Mouse (Mus musculus): ENCODE results near the gene Agap3. TPM values are rescaled to one million over a fixed set of nuclear protein-coding genes. Genes with fewer than 3 reads are reported as not detected.

Gene Agap3
- polyA plus RNA-seq, 1 experiment from 2014 or later: 21.0 TPM

DNA sequence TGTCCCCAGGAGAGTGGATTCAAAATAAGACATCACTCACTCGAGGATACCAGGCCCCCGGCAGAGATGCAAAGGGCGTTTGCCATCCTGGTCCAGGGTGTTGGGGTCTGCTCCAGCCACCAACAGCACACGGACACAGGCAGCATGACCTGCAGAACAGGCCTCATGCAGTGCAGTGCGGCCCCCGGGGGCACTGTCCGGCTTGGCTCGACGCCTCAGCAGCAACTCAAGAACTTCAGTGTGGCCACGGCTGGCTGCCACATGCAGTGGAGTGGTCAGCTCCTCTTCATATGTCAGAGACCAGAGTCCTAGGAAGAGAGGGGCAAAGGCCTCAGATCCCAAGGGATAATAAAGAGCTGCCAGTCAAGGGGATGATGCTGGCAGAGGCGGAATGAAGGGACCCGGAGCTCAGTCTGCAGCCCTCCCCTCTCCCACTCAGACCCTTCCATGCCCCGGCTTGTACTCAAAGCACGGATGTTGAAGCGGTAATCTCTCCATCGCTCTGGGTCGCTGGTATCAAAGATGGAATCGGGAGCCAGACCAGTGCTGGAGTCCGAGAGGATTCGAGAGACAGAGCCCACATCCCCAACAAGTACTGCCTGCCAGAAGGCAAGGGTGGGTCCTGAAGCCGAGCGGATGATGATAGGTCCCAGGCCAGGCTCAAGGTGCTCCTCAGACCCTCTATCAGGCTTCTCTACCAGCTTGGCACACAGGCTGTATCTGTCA, 87.8 kb downstream of the Agap3 start:
- no peak for ATAC-seq (ENCODE audit: low FRiP score, low TSS enrichment)
- Histone ChIP-seq H3K4me3 (ENCODE audit: low read length) (no peak overlapping the region), H3K27ac (ENCODE audit: low read length) (no peak overlapping the region), H3K4me2 (replicated peaks; ENCODE audit: low read depth, low read length) (peak overlapping the region; percentile 51; the same call in 1 of the 2 replicates), H3K27me3 (ENCODE audit: insufficient read depth, low read length) (peaks cover 5% of the 10 kb centered on the region; the same call in 1 of the 2 replicates), H3K9ac (replicated peaks; ENCODE audit: low read length) (no peak overlapping the region), H3K4me1 (ENCODE audit: insufficient read depth, low read length) (peaks cover 17% of the 10 kb centered on the region), H3K9me3 (ENCODE audit: low read length) (no peaks in the 10 kb centered on the region), H3K36me3 (ENCODE audit: insufficient read depth, low read length) (no peaks in the 10 kb centered on the region)
- WGBS: 72% methylated on average over 22 of the region's 22 CpGs

DNA sequence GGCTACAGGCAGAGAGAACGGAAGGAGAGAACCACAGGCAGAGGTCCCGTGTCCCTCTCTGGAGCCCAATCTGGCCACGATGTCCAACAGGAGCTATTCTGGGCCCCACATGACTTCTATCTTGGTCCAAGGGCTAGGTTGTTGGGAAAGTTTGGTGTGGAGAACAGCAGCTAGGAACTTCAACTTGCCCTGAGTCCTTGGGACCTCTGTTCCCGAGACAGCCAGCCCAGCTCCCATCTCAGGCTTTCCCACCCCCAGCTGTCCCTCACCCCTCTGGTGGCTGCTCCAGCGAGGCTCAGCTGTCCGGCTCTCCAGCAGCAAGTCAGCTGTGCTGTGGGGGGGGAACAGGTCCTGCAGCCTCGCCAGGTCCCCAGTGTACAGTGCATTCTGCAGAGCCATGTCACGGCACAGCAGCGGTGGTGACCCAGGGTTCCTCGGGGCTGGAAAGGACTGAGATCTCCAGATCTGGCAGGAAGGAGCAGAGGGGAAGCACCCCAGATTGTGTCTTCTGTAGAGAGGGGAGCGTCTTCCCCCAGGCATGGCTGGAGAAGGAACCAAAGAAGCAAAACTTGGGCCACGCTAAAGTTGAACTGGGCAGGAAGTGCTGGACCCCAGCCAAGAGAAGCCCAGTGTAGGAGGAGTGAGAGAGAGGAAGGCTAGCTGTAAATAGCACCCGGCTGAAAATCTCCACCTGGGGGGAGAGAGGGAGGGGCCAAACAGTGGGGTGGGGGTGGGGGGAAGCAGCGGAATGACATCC, 88.6 kb downstream of the Agap3 start, which contains the start of gene Asb10:
Asb10 (minus strand) TSS at position 592 of the 757 bp plus-strand sequence.
- peaks cover 5% of the 10 kb centered on the region; the same call in 1 of the 2 replicates for H3K27me3 ChIP-seq (ENCODE audit: insufficient read depth, low read length)
- peak within 1 kb of the TSS; percentile 46 for H3K27ac ChIP-seq (ENCODE audit: low read length)
- peak within 1 kb of the TSS; percentile 26 for H3K4me3 ChIP-seq (ENCODE audit: low read length)
- ATAC-seq (ENCODE audit: low FRiP score, low TSS enrichment): peak; percentile 79
- H3K36me3 ChIP-seq (ENCODE audit: insufficient read depth, low read length): no peaks in the 10 kb centered on the region
- H3K4me1 ChIP-seq (ENCODE audit: insufficient read depth, low read length): peaks cover 17% of the 10 kb centered on the region
- H3K9ac ChIP-seq (replicated peaks; ENCODE audit: low read length): peak within 1 kb of the TSS; percentile 1; the same call in 1 of the 2 replicates
- 15% methylated on average over 14 of the region's 14 CpGs for WGBS
- H3K4me2 ChIP-seq (replicated peaks; ENCODE audit: low read depth, low read length): peak within 1 kb of the TSS; percentile 51
- no peaks in the 10 kb centered on the region for H3K9me3 ChIP-seq (ENCODE audit: low read length)

DNA sequence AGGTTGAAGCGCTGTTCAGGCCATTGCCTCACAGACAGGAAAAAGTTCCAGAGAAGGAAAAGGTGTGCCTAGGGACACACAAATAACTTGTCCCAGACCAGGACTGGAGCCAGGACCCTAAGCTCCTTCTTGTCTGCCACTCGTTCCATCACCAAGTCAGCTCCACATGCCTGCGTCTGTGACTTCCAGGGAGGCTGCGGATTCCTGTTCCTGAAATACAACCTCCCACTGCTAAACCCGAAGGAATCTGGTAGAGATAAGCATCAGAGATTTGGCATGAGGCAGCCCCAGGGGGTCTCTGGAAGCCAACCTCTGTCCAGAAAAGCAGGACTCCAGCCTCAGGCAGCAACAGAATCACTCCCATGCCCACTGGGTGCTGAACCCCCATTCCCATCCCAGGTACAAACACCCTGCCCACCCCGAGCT, 89.2 kb downstream of the Agap3 start:
- Histone ChIP-seq H3K4me2 (replicated peaks; ENCODE audit: low read depth, low read length) (peak overlapping the region; percentile 51), H3K27ac (ENCODE audit: low read length) (no peak overlapping the region), H3K4me1 (ENCODE audit: insufficient read depth, low read length) (peaks cover 17% of the 10 kb centered on the region), H3K27me3 (ENCODE audit: insufficient read depth, low read length) (peaks cover 5% of the 10 kb centered on the region; the same call in 1 of the 2 replicates), H3K36me3 (ENCODE audit: insufficient read depth, low read length) (no peaks in the 10 kb centered on the region), H3K4me3 (ENCODE audit: low read length) (no peak overlapping the region), H3K9me3 (ENCODE audit: low read length) (no peaks in the 10 kb centered on the region), H3K9ac (replicated peaks; ENCODE audit: low read length) (no peak overlapping the region)
- ATAC-seq (ENCODE audit: low FRiP score, low TSS enrichment): peak; percentile 29; the same call in 1 of the 2 replicates
- WGBS: 15% methylated on average over 6 of the region's 6 CpGs

DNA sequence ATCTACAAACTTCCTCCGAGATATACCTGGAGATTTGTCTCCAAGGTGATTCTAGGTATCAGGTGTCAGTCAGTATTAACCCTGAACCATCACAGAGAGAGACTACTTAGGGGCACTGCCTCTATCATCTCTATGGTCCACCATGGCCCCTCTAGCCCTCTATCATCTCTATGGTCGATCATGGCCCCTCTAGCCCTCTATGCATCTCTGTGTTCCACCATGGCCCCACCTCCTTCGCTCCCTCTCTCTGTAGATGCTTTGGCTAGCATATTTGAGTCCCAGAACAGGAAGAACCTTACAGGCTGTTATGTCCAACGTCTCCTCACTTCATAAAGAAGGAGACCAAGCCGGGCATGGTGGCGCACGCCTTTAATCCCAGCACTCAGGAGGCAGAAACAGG, 90.7 kb downstream of the Agap3 start:
- WGBS: 78% methylated on average over 7 of the region's 7 CpGs
- Histone ChIP-seq H3K4me3 (ENCODE audit: low read length) (no peak overlapping the region), H3K36me3 (ENCODE audit: insufficient read depth, low read length) (no peaks in the 10 kb centered on the region), H3K9ac (replicated peaks; ENCODE audit: low read length) (no peak overlapping the region), H3K9me3 (ENCODE audit: low read length) (no peaks in the 10 kb centered on the region), H3K27ac (ENCODE audit: low read length) (no peak overlapping the region), H3K4me2 (replicated peaks; ENCODE audit: low read depth, low read length) (no peak overlapping the region), H3K4me1 (ENCODE audit: insufficient read depth, low read length) (peaks cover 17% of the 10 kb centered on the region), H3K27me3 (ENCODE audit: insufficient read depth, low read length) (peaks cover 5% of the 10 kb centered on the region; the same call in 1 of the 2 replicates)
- ATAC-seq (ENCODE audit: low FRiP score, low TSS enrichment): no peak

- Histone ChIP-seq H3K9me3 (ENCODE audit: low read length) (0 out of 2 replicates have a peak, but pooled peaks cover 1% of the 10 kb centered on the region), H3K27ac (ENCODE audit: low read length) (0 out of 2 replicates have a peak overlapping the region, but pooled peaks have one; percentile 5), H3K36me3 (ENCODE audit: insufficient read depth, low read length) (no peaks in the 10 kb centered on the region), H3K4me3 (ENCODE audit: low read length) (peak overlapping the region; percentile 13; the same call in 1 of the 2 replicates), H3K4me2 (replicated peaks; ENCODE audit: low read depth, low read length) (peak overlapping the region; percentile 57), H3K4me1 (ENCODE audit: insufficient read depth, low read length) (peaks cover 20% of the 10 kb centered on the region), H3K9ac (replicated peaks; ENCODE audit: low read length) (peak overlapping the region; percentile 54), H3K27me3 (ENCODE audit: insufficient read depth, low read length) (peaks cover 18% of the 10 kb centered on the region)
- WGBS: 15% methylated on average over 26 of the region's 26 CpGs
- peak; percentile 74 for ATAC-seq (ENCODE audit: low FRiP score, low TSS enrichment)
These were observed 98.8 kb downstream of the Agap3 start for GRCm38 (mm10) chr5:24550598-24551316.

- Histone ChIP-seq H3K9ac (replicated peaks; ENCODE audit: low read length) (peak overlapping the region; percentile 54), H3K4me2 (replicated peaks; ENCODE audit: low read depth, low read length) (peak overlapping the region; percentile 57), H3K9me3 (ENCODE audit: low read length) (0 out of 2 replicates have a peak, but pooled peaks cover 3% of the 10 kb centered on the region), H3K36me3 (ENCODE audit: insufficient read depth, low read length) (no peaks in the 10 kb centered on the region), H3K27me3 (ENCODE audit: insufficient read depth, low read length) (peaks cover 18% of the 10 kb centered on the region), H3K4me3 (ENCODE audit: low read length) (peak overlapping the region; percentile 13; the same call in 1 of the 2 replicates), H3K27ac (ENCODE audit: low read length) (0 out of 2 replicates have a peak overlapping the region, but pooled peaks have one; percentile 5), H3K4me1 (ENCODE audit: insufficient read depth, low read length) (peaks cover 20% of the 10 kb centered on the region)
- WGBS: 33% methylated on average over 2 of the region's 2 CpGs
- no peak; the same call in 1 of the 2 replicates for ATAC-seq (ENCODE audit: low FRiP score, low TSS enrichment)
These were observed 99.3 kb downstream of the Agap3 start for GRCm38 (mm10) chr5:24551317-24551688.

Other genes with a start within 250 kb of the Agap3 start
- gene Kcnh2, start 100.6 kb upstream of the Agap3 start, polyA plus RNA-seq (2015; fragmentation: Nextera tagmentation; extraction: Ambion mirVana): 5.9 and 6.5 TPM in 2 replicates
- 19.7 and 20.3 TPM in 2 replicates for gene Nos3, start 87.4 kb upstream of the Agap3 start, polyA plus RNA-seq (2015; fragmentation: Nextera tagmentation; extraction: Ambion mirVana)
- 1.0 and 1.7 TPM in 2 replicates for gene Atg9b, start 60.0 kb upstream of the Agap3 start, polyA plus RNA-seq (2015; fragmentation: Nextera tagmentation; extraction: Ambion mirVana)
- gene Abcb8, start 58.5 kb upstream of the Agap3 start, polyA plus RNA-seq (2015; fragmentation: Nextera tagmentation; extraction: Ambion mirVana): 76.1 and 80.3 TPM in 2 replicates
- 0.40 and 0.55 TPM in 2 replicates for gene Asic3, start 38.8 kb upstream of the Agap3 start, polyA plus RNA-seq (2015; fragmentation: Nextera tagmentation; extraction: Ambion mirVana)
- 51.1 and 51.5 TPM in 2 replicates for gene Cdk5, start 28.6 kb upstream of the Agap3 start, polyA plus RNA-seq (2015; fragmentation: Nextera tagmentation; extraction: Ambion mirVana)
- gene Slc4a2, start 28.3 kb upstream of the Agap3 start, polyA plus RNA-seq (2015; fragmentation: Nextera tagmentation; extraction: Ambion mirVana): 52.5 and 53.8 TPM in 2 replicates
- gene Fastk, start 6.9 kb upstream of the Agap3 start, polyA plus RNA-seq (2015; fragmentation: Nextera tagmentation; extraction: Ambion mirVana): 143 and 147 TPM in 2 replicates
- 29.4 and 32.8 TPM in 2 replicates for gene Tmub1, start 4.3 kb upstream of the Agap3 start, polyA plus RNA-seq (2015; fragmentation: Nextera tagmentation; extraction: Ambion mirVana)
- 0.08 TPM in 1 of 2 replicates, not detected in the other for gene Gbx1, start 75.0 kb downstream of the Agap3 start, polyA plus RNA-seq (2015; fragmentation: Nextera tagmentation; extraction: Ambion mirVana)
- gene Asb10, start 88.8 kb downstream of the Agap3 start, polyA plus RNA-seq (2015; fragmentation: Nextera tagmentation; extraction: Ambion mirVana): 0.42 and 0.71 TPM in 2 replicates
- 0.16 and 0.41 TPM in 2 replicates for gene 4931409K22Rik, start 104.6 kb downstream of the Agap3 start, polyA plus RNA-seq (2015; fragmentation: Nextera tagmentation; extraction: Ambion mirVana)
- 118 TPM in 2 replicates for gene Abcf2, start 125.3 kb downstream of the Agap3 start, polyA plus RNA-seq (2015; fragmentation: Nextera tagmentation; extraction: Ambion mirVana)
- 27.1 and 28.3 TPM in 2 replicates for gene Chpf2, start 134.6 kb downstream of the Agap3 start, polyA plus RNA-seq (2015; fragmentation: Nextera tagmentation; extraction: Ambion mirVana)
- gene Smarcd3, start 172.2 kb downstream of the Agap3 start, polyA plus RNA-seq (2015; fragmentation: Nextera tagmentation; extraction: Ambion mirVana): 24.5 and 25.0 TPM in 2 replicates
- gene Nub1, start 233.4 kb downstream of the Agap3 start, polyA plus RNA-seq (2015; fragmentation: Nextera tagmentation; extraction: Ambion mirVana): 39.9 and 43.3 TPM in 2 replicates

Measured in kidney, embryonic 16.5 days (tissue).